Mouse (Mus musculus): ENCODE results near the gene Sec11a. TPM values are rescaled to one million over a fixed set of nuclear protein-coding genes. Genes with fewer than 3 reads are reported as not detected.

Gene Sec11a
- polyA plus RNA-seq, 2 experiments from 2014 or later: 260 to 342 TPM

DNA sequence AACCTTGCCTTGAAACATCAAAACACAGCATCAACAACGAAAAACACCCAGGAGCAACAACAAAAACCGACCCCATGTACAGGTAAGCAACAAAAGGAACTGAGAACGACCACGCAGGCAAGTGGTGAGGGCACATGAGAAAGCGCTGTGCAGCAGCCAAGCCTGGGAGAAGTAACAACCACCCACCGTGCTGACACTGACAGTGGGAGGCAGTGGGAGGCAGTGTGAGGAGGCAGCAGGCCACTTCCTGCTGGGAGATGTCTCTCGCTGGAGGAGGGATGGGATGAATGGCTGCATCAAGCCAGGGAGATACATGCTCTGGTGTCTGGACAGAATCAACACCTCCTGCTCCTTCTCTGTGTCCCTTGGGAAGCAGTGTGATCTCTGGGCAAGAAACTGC, 50.4 kb downstream of the Sec11a start:
- ATAC-seq: no peak

DNA sequence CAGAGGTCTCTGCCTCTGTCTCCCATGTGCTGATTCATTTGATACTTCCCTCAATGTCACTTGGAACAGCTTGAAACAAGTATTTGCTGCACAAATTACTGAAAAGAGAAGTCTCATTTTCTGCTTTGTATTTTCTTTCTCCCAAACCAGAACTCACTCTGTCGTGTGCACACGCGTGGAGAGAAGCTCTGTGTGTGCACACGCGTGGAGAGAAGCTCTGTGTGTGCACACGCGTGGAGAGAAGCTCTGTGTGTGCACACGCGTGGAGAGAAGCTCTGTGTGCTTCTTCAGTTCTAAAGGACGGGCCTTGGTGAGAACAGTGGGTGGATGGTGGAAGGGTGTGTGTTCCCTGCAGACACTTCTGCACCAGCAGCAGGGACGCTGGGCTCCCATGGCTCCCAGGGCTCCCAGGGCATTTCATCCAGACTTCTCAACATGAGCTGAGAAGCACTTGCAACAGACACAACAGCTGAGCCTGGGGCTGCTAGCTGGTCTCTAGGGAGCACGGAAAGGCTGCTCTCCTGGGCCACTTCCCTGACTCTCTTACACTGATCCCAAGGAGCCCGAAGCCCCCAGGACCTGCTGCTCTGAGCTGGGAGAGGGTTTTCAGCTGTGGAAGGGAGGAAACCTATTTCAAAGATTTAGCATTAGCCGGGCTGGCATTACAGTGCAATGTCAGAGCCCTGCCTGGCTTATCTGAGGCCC, 52.6 kb downstream of the Sec11a start:
- ATAC-seq: no peak

- ATAC-seq: no peak
Observed at GRCm38 (mm10) chr7:80894196-80894595, 53.4 kb downstream of the Sec11a start.

- ATAC-seq: no peak
Observed at GRCm38 (mm10) chr7:80893753-80894129, 53.8 kb downstream of the Sec11a start.

GRCm38 (mm10) chr7:80893086-80893752, 54.4 kb downstream of the Sec11a start:
- ATAC-seq: no peak

- peak; percentile 94 for ATAC-seq
Observed at GRCm38 (mm10) chr7:80889841-80890241, 57.7 kb downstream of the Sec11a start.

GRCm38 (mm10) chr7:80889021-80889511, 58.5 kb downstream of the Sec11a start:
- peak; percentile 15 for ATAC-seq

- ATAC-seq: no peak
Observed at GRCm38 (mm10) chr7:80888595-80888994, 59.0 kb downstream of the Sec11a start.

DNA sequence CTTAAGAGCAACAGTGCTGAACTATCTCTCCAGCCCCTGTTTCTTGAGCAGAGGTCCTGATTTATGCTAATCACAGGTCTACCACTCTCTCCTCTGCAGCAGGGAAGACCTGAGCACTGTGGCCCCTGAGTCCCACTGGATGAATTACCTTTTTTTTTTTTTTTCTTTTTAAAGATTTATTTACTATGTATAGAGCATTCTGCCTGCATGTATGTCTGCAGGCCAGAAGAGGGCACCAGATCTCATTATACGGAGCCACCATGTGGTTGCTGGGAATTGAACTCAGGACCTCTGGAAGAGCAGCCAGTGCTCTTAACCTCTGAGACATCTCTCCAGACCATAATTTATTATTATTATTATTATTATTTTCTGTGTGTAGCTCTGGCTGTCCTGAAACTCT, 61.9 kb downstream of the Sec11a start:
- no peak for ATAC-seq

DNA sequence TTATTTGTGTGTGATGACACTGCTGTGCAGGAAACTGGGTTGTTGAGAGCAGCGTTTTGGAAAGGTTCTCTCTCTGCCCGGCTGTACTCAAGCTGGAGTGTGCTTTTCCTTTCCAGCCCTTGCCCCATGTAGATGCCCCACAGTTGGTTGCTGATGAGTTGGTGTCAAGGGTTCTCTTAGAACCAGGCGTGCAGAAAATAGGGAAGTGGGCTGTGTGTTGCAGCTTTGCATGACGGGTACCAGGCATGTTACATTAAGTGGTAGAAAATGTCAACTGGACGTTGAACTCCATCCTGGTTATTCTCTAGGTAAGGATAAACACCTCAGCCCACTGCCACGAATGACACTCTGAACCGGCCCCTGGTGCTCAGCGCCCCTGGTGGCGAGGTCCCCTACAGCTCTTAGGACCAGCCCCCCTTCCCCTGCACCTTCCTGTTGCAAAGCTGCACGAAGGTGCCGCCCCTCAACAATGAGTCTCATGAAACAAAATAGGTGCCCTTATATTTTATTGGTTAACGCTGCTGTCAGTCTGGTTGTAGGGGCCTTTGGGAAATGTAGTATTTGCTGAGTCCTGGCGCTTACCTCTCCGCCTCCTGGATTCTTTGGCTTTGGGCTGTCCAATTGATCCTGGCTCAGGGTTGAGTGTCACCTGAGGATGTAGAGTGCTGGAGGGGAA, 64.6 kb downstream of the Sec11a start:
- ATAC-seq: peak; percentile 99

DNA sequence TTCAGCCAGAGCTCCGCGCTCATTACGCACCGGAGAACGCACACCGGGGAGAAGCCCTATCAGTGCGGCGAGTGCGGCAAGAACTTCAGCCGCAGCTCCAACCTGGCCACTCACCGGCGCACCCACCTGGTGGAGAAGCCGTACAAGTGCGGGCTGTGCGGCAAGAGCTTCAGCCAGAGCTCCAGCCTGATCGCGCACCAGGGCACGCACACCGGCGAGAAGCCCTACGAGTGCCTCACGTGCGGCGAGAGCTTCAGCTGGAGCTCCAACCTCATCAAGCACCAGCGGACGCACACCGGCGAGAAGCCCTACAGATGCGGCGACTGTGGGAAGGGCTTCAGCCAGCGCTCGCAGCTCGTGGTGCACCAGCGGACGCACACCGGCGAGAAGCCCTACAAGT, 71.9 kb downstream of the Sec11a start:
- no peak for ATAC-seq

GRCm38 (mm10) chr7:80873631-80874030, 73.9 kb downstream of the Sec11a start:
- no peak for ATAC-seq

DNA sequence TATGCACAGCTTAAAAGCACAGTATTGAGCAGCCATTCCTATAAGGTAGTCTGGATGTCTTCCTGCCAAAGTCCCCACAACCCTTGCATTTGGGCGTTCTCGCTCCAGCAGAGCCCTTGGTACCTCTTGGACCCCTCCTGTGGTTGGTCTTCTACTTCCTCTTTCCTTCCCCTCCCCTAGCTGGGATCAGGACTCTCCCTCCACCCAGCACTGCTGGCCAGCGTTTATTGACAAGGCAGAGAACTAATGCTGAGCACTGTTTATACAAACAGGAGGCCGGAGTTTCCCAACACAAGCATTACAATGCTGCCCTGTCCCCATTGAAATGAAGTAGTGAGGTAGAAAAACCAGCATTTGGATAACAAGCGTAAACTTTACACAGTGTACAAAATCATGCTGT, 74.5 kb downstream of the Sec11a start:
- no peak for ATAC-seq

DNA sequence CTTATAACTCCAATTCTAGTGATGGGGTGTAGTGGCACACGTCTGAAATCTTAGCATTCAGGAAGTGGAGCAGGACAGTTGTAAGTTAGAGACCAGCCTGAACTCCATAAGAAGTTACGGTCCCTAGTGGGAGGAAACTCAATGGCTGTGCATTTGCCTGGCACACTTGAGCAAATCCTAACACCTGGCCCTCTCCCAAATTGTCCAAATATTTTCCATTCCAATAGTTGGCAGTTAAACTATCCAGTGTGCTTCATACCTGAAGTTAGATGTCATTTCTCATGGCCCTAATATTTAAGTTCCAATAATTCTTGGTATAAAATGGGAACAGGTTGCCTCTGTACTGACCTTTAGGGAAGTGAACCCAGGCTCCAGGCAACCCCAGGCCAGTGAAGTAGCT, 78.9 kb downstream of the Sec11a start:
- no peak for ATAC-seq

DNA sequence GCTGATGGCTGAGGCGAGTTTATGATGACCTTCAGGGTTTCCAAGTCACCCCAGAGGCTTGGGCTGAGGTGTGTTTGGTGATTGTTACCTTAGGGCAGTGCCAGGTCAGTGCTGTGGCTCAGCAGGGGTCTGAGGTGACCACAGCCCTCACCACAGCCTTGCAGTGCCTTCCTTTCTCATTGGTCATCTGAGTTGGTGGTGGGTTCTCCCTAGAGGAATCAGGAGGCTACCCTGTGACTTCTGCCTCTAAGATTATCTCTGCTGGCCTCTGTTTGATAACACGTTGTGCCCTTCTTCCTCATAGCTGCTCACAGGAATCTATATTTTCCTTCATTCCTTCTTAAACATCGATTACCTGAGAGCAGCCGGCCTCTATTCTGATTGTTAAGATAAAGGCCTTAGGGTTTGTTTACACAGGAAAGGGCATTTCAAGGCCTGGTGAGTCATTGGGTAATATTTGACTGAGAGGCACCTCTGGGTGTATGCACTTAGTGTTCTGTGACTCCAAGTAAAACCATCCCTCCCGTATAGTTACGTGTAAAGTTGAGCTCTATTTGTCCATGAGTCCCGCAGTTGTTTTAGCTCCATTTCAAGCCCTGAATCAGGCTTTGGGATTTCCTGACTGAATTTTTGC, 80.9 kb downstream of the Sec11a start:
- no peak for ATAC-seq

- ATAC-seq: peak; percentile 9
Observed at GRCm38 (mm10) chr7:80865521-80865920, 82.1 kb downstream of the Sec11a start.

GRCm38 (mm10) chr7:80864831-80865230, 82.7 kb downstream of the Sec11a start:
- peak; percentile 72 for ATAC-seq

GRCm38 (mm10) chr7:80864151-80864550, 83.4 kb downstream of the Sec11a start:
- no peak for ATAC-seq

GRCm38 (mm10) chr7:80863520-80863919, 84.1 kb downstream of the Sec11a start:
- ATAC-seq: no peak

DNA sequence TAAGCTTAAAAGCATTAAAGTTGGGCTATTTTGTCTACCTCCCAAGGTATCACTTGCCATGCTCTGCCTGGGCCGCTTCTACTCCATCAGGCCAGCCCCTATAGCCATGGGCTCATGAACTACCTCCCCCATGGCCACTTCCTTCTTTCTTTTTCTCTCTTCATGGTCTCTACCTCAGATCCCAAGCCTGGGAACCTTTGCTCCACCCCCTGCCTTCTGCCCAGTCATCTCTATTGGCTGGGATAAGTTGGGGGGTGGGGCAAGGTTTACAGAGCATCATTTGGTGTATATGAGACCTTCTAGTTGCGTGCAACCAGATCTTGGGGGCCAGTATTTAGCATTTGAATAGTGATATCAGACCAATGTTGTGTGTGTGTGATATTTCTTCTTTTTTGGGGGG, 85.1 kb downstream of the Sec11a start:
- no peak for ATAC-seq

DNA sequence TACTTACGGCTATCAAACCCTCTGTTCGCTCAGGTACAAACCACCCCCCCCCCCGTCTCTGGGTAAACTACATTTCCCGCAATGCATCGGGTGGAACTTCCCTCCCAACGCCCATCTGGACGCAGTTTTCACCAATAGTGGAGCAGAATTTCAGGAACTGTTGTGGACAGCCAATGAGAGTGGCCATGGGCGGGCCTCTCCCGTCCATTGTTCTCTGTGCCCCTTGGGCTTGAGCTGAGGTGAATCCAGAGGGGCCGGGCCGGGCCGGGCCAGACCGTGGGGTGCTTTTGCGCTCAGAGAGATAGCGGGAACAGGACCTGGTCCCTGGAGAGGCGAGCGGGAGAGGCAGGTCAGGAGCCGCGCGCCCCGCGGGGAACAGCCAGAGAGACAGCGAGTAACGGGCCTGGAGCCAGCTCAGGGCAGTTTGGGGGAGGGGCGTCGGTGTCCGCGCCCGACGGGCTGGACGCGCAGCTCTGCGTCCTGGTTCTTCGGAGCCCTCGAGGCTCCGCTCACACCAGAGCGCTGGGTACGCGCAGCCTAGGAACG, 86.8 kb downstream of the Sec11a start, which contains the start of gene Zscan2:
Gene Zscan2 (plus strand): TSS at position 192 of the 546 bp plus-strand sequence.
- peak; percentile 80 for ATAC-seq

DNA sequence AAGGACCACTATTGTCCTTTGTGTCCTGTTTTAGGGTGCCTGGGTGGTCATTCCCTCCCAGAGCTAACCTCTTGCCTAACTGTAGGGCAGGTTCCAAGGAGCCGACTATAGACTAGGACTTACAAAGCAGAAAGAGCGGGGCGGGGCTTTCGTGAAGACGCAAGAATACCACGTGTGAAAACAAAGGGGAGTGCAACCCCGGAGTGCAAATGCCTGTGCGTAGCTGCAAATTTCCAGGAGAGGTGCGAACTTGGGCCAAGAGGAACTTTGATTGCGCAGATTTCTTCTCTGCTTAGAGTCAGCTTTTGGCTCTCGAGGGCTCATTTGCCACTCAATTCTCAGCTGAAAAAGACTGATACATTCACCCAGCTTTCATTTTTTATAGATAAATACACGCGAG, 87.4 kb downstream of the Sec11a start:
- peak; percentile 38 for ATAC-seq

GRCm38 (mm10) chr7:80857181-80857580, 90.4 kb downstream of the Sec11a start:
- ATAC-seq: peak; percentile 48
